Mouse (Mus musculus): ENCODE measurements around the gene Ubxn6. TPM values are rescaled to one million over a fixed set of nuclear protein-coding genes. Genes with fewer than 3 reads are reported as not detected.
A peak's percentile ranks its signal among the peaks of the same experiment; 100 is the strongest.
"Not testable (repeated sequence)": the region's sequence is repeated elsewhere in the genome, so short reads cannot be mapped to it uniquely, and the experiment has no call there.

Ubxn6 gene
- polyA plus RNA-seq, 1 experiment from 2014 or later = 75.6 TPM

DNA sequence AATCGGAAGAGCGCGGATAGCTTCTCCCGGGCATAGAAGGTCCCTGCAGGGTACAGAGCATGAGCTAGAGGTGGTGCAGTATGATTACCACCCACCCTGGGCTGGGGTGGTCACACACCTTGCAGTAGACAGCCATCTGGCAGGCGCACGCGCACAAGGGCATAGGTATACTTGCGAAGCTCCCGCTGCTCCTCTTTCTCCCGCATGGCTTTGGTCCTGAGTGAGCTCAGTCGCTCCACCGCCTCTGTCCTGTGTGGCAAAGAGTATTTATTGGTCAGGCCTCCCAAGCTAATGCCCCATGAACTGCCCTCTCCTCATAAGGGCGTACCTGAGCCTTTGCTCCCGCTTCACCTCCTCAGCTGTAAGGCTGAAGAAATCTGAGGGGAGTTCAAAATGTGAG is 5.8 kb downstream of the Ubxn6 start:
- ATAC-seq (ENCODE audit: low FRiP score) (no peak), DNase-seq (ENCODE audit: low spot score) (no peak)
- WGBS = 97% methylated on average over 14 of the region's 14 CpGs
- Histone ChIP-seq H3K4me1 (replicated peaks; ENCODE audit: control insufficient read depth, insufficient read depth, low read length) (peaks cover 4% of the 10 kb centered on the region), H3K36me3 (replicated peaks; ENCODE audit: control insufficient read depth, insufficient read depth) (peaks cover 75% of the 10 kb centered on the region), H3K27me3 (ENCODE audit: control insufficient read depth, insufficient read depth, low read length) (no peaks in the 10 kb centered on the region), H3K9me3 (ENCODE audit: control insufficient read depth, low read length) (no peaks in the 10 kb centered on the region), H3K4me3 (replicated peaks; ENCODE audit: low read length) (no peak overlapping the region), H3K4me2 (replicated peaks) (no peak overlapping the region), H3K27ac (no peak overlapping the region), H3K9ac (no peak overlapping the region)

DNA sequence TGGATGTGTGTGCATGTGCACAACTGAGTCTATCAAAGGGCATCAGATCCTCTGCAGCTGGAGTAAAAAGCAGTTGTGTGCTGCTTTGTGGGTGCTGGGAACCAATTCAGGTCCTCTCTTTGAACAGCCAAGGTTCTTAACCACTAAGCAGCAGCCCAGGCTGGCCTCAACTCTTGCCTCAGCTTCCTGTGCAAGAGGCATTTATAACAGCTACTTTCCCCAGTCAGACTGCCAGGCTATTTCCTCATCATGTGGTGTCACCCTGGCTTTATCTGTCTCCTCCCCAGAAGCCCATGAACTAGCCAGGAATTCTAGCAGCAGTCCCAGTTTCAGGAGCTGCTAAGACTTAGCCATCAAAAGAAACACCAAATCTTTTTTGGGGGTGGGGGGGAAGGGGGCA is 8.4 kb downstream of the Ubxn6 start:
- Histone ChIP-seq H3K27ac (no peak overlapping the region), H3K4me1 (replicated peaks; ENCODE audit: control insufficient read depth, insufficient read depth, low read length) (no peaks in the 10 kb centered on the region), H3K27me3 (ENCODE audit: control insufficient read depth, insufficient read depth, low read length) (no peaks in the 10 kb centered on the region), H3K9me3 (ENCODE audit: control insufficient read depth, low read length) (no peaks in the 10 kb centered on the region), H3K9ac (no peak overlapping the region), H3K4me3 (replicated peaks; ENCODE audit: low read length) (no peak overlapping the region), H3K36me3 (replicated peaks; ENCODE audit: control insufficient read depth, insufficient read depth) (peaks cover 68% of the 10 kb centered on the region), H3K4me2 (replicated peaks) (no peak overlapping the region)
- no peak for DNase-seq (ENCODE audit: low spot score)
- ATAC-seq (ENCODE audit: low FRiP score) = no peak

DNA sequence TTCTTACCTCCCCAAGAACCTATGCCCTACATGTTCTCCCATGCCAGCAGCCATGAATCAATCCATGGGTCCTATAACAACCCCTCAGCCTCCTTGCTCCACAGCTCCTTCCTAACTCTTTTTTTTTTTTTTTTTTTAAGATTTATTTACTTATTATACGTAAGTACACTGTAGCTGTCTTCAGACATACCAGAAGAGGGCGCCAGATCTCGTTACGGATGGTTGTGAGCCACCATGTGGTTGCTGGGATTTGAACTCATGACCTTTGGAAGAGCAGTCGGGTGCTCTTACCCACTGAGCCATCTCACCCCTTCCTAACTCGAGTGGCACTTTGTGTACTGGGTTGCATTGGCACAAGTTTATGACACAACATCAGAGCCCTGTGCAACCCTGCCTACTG is 9.1 kb downstream of the Ubxn6 start:
- not testable (repeated sequence) for DNase-seq (ENCODE audit: low spot score); H3K27ac ChIP-seq; H3K4me1 ChIP-seq (replicated peaks; ENCODE audit: control insufficient read depth, insufficient read depth, low read length); H3K4me3 ChIP-seq (replicated peaks; ENCODE audit: low read length); ATAC-seq (ENCODE audit: low FRiP score); H3K9me3 ChIP-seq (ENCODE audit: control insufficient read depth, low read length); H3K9ac ChIP-seq; H3K4me2 ChIP-seq (replicated peaks); H3K27me3 ChIP-seq (ENCODE audit: control insufficient read depth, insufficient read depth, low read length)
- peaks cover 61% of the 10 kb centered on the region for H3K36me3 ChIP-seq (replicated peaks; ENCODE audit: control insufficient read depth, insufficient read depth)
- 83% methylated on average over 6 of the region's 6 CpGs for WGBS

DNA sequence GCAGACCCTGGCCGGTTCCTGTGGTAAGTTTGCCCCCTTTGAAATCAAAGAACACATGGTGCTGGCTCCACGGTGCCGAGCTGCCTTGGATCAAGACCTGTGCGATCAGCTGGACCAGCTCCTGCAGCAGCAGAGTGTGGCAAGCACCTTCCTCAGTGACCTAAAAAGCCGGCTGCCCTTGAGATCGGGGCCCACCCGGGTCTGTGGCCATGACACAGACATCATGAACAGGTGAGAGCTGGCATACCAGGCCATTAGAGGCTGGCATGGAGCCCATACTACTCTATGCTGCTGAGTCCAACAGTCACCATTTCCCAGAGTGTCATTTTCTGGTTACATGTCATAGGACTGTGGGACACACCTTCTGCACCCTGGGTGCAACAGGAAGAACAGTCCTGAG is 12.7 kb downstream of the Ubxn6 start:
- Histone ChIP-seq H3K4me3 (replicated peaks; ENCODE audit: low read length) (no peak overlapping the region), H3K4me1 (replicated peaks; ENCODE audit: control insufficient read depth, insufficient read depth, low read length) (no peaks in the 10 kb centered on the region), H3K9me3 (ENCODE audit: control insufficient read depth, low read length) (no peaks in the 10 kb centered on the region), H3K27ac (no peak overlapping the region), H3K36me3 (replicated peaks; ENCODE audit: control insufficient read depth, insufficient read depth) (peaks cover 44% of the 10 kb centered on the region), H3K9ac (no peak overlapping the region), H3K27me3 (ENCODE audit: control insufficient read depth, insufficient read depth, low read length) (no peaks in the 10 kb centered on the region), H3K4me2 (replicated peaks) (no peak overlapping the region)
- ATAC-seq (ENCODE audit: low FRiP score) (no peak), DNase-seq (ENCODE audit: low spot score) (no peak)
- WGBS = 90% methylated on average over 7 of the region's 7 CpGs

DNA sequence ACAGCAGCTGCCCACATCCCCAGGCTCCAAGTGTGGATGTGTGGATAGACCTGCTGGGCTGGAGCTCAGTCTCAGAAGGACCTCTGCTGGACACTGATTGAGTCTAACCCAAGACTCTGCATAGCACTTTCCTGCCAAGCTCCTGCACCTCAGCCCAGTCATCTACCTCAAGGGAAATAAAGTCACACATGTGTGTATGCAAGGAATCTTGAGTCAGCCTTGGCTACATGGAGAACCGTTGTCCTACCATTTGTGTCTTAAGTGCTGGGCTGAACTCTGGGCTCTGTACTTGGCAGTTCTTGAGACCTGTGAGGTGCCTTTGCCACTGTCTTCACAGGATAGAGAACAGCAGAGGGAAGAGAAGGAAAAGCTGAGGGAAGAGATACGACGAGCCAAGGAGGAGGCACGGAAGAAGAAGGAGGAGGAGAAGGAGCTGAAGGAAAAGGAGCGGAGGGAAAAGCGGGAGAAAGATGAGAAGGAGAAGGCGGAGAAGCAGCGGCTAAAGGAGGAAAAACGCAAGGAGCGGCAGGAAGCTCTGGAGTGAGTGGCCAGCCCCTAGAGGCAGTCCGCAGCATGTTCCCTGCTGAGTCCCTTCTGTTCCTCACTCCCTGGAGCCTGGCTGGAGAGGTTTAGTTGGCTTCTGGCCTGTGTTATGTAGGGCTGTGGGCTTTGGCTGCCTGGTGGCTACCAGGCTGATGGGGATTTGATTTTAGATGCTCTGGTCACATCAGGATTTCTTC is 17.3 kb downstream of the Ubxn6 start:
- WGBS = 84% methylated on average over 11 of the region's 11 CpGs

DNA sequence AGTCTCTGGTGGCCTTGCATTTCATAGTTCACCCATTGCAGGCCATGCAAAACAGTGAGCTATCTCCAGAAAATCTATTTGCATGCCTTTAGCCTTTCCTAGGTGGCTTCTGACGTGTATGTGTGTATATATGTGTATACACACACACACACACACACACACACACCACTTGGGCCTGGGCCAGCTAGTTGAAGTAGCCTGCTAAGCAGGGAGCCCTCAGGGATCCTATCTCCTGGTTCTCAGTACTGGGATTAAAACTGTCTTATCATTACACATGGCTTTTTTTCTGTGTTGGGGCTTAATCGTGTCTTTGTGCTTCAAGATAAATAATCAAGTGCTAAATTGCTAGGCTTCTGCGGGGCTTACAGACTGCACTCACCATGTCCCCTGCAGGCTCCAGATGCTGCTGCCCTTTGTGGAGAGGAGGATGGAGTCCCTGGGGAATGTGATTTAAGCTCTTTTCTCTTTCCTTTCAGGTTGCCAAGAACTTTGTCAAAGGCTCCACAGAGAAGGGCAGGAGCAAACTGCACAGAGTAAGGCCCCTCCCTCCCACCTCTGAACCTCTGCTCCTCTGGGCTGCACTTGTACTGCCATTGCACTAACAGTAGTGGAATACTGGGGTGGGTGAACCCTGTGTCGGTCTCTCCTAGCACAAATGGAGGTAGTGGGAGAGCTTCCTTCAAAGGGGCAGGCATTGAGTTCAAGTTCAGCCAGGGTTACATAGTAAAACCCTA is 18.7 kb downstream of the Ubxn6 start:
- peaks cover 19% of the 10 kb centered on the region for H3K36me3 ChIP-seq (replicated peaks; ENCODE audit: control insufficient read depth, insufficient read depth)
- 65% methylated on average over 4 of the region's 4 CpGs for WGBS
- no peak overlapping the region for H3K4me2 ChIP-seq (replicated peaks)
- H3K27me3 ChIP-seq (ENCODE audit: control insufficient read depth, insufficient read depth, low read length) = no peaks in the 10 kb centered on the region
- 0 out of 2 replicates have a peak overlapping the region, but pooled peaks have one; percentile 14 for H3K27ac ChIP-seq
- H3K4me3 ChIP-seq (replicated peaks; ENCODE audit: low read length) = no peak overlapping the region
- no peak overlapping the region for H3K9ac ChIP-seq
- H3K9me3 ChIP-seq (ENCODE audit: control insufficient read depth, low read length) = no peaks in the 10 kb centered on the region
- DNase-seq (ENCODE audit: low spot score) (no peak), ATAC-seq (ENCODE audit: low FRiP score) (peak; percentile 27; the same call in 1 of the 2 replicates)
- no peaks in the 10 kb centered on the region for H3K4me1 ChIP-seq (replicated peaks; ENCODE audit: control insufficient read depth, insufficient read depth, low read length)

More for the DNA sequence above, 17.3 kb downstream of the Ubxn6 start:
- Histone ChIP-seq H3K27me3 (ENCODE audit: control insufficient read depth, insufficient read depth, low read length) (no peaks in the 10 kb centered on the region), H3K4me3 (replicated peaks; ENCODE audit: low read length) (no peak overlapping the region), H3K4me2 (replicated peaks) (no peak overlapping the region), H3K4me1 (replicated peaks; ENCODE audit: control insufficient read depth, insufficient read depth, low read length) (no peaks in the 10 kb centered on the region), H3K36me3 (replicated peaks; ENCODE audit: control insufficient read depth, insufficient read depth) (peaks cover 27% of the 10 kb centered on the region), H3K27ac (no peak overlapping the region), H3K9ac (no peak overlapping the region), H3K9me3 (ENCODE audit: control insufficient read depth, low read length) (no peaks in the 10 kb centered on the region)
- DNase-seq (ENCODE audit: low spot score) (no peak), ATAC-seq (ENCODE audit: low FRiP score) (no peak)

DNA sequence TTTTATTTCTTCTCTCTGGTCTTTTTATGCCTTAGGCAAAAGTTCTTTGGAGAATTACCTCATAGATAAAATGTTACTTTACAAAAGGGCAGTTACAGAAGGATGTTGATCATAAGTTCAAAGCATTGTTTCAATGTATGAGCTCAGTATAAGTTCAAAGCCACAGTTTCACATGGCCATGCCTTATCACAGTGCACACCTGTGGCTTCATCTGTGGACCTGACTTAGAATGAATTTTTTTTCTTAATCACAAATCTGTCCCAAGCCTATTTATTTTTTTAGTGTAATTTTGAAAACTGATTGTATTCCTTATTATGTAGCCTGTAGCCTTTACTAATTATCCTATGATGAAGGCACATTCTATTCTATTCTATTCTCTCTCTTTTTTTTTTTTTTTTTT is 19.9 kb downstream of the Ubxn6 start:
- Histone ChIP-seq H3K36me3 (replicated peaks; ENCODE audit: control insufficient read depth, insufficient read depth) (peaks cover 12% of the 10 kb centered on the region), H3K9ac (no peak overlapping the region), H3K4me2 (replicated peaks) (no peak overlapping the region), H3K27me3 (ENCODE audit: control insufficient read depth, insufficient read depth, low read length) (no peaks in the 10 kb centered on the region), H3K4me1 (replicated peaks; ENCODE audit: control insufficient read depth, insufficient read depth, low read length) (no peaks in the 10 kb centered on the region), H3K9me3 (ENCODE audit: control insufficient read depth, low read length) (no peaks in the 10 kb centered on the region), H3K4me3 (replicated peaks; ENCODE audit: low read length) (no peak overlapping the region), H3K27ac (no peak overlapping the region)
- ATAC-seq (ENCODE audit: low FRiP score) (no peak), DNase-seq (ENCODE audit: low spot score) (no peak)

DNA sequence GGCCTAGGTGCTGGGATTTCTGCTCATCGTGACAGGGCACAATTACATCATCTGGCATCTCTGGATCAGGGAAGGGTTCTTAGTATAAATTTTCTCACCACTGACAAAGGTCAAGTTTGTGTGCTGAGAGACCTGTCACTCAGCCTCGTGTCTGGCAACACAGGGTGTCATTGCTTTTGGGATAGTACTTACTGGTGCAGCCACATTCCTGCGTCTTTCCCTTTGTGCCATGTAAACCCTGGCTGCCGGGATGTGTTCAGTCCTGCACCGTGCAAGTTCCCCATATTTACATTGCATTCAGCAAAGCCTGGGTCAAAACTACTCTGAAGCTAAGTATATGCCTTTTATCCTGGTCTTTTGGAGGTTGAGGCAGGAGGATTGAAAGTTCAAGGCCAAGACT is 23.5 kb downstream of the Ubxn6 start:
- Histone ChIP-seq H3K27ac (no peak overlapping the region), H3K27me3 (ENCODE audit: control insufficient read depth, insufficient read depth, low read length) (no peaks in the 10 kb centered on the region), H3K9me3 (ENCODE audit: control insufficient read depth, low read length) (no peaks in the 10 kb centered on the region), H3K4me2 (replicated peaks) (no peak overlapping the region), H3K9ac (no peak overlapping the region), H3K36me3 (replicated peaks; ENCODE audit: control insufficient read depth, insufficient read depth) (peaks cover 14% of the 10 kb centered on the region; the same call in 1 of the 2 replicates), H3K4me3 (replicated peaks; ENCODE audit: low read length) (no peak overlapping the region), H3K4me1 (replicated peaks; ENCODE audit: control insufficient read depth, insufficient read depth, low read length) (no peaks in the 10 kb centered on the region)
- ATAC-seq (ENCODE audit: low FRiP score) (no peak), DNase-seq (ENCODE audit: low spot score) (no peak)
- 90% methylated on average over 5 of the region's 5 CpGs for WGBS

DNA sequence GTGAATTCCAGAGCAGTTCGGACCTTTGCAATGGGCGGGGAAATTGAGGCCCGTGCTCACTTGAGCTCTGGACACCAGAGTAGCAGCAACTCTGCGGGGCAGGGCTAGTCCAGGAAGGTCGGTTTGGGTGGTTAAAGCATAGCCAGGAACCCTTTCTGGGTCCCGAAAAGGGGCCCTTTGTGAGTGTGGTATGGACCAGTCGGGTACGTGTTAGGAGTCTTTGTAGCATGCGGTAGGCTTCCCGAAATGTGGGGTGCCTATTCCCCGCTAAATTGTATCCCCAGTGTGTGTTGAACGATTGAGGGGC is 34.0 kb downstream of the Ubxn6 start:
- H3K27me3 ChIP-seq (ENCODE audit: control insufficient read depth, insufficient read depth, low read length) = no peaks in the 10 kb centered on the region
- peak overlapping the region; percentile 61 for H3K4me3 ChIP-seq (replicated peaks; ENCODE audit: low read length)
- peak overlapping the region; percentile 90 for H3K4me2 ChIP-seq (replicated peaks)
- no peaks in the 10 kb centered on the region for H3K36me3 ChIP-seq (replicated peaks; ENCODE audit: control insufficient read depth, insufficient read depth)
- DNase-seq (ENCODE audit: low spot score) (no peak), ATAC-seq (ENCODE audit: low FRiP score) (no peak)
- H3K9me3 ChIP-seq (ENCODE audit: control insufficient read depth, low read length) = no peaks in the 10 kb centered on the region
- H3K9ac ChIP-seq = peak overlapping the region; percentile 59
- no peak overlapping the region for H3K27ac ChIP-seq
- 3% methylated on average over 12 of the region's 12 CpGs for WGBS
- peaks cover 9% of the 10 kb centered on the region; the same call in 1 of the 2 replicates for H3K4me1 ChIP-seq (replicated peaks; ENCODE audit: control insufficient read depth, insufficient read depth, low read length)

All from hindbrain, embryonic 14.5 days (tissue).